Mouse (Mus musculus): Measurements from ENCODE around the gene Tmod1. TPM values are rescaled to one million over a fixed set of nuclear protein-coding genes. Genes with fewer than 3 reads are reported as not detected.

Gene Tmod1
- polyA plus RNA-seq, 1 experiment: 22.3 TPM

DNA sequence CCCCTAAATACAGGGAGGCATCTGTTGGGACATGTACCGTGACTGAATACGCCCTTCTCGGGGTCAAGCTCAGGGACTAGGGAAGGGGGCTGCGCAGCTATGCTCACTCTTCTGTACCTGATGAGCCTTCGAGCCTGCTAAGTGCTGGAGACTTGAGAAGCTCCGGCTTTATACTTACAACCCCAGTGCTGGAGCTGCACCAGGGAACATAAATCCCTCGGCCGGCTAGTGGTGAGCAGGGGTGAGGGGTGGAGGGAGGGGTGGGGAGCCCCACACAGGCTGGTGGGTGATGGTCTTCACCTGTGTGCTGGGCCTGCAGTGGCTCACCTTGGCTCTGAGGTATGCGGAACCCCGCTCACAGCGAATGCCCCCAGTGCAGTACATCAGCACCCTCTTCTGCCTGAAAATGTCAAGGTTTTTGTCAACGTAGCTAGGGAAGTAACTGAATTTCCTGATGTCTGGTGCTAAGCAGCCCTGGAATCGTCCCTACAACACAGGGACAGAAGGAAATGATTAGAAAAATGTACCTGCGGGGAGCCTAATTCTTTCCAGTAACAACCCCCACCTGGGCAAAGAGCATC, 80.9 kb downstream of the Tmod1 start:
- H3K4me3 ChIP-seq (replicated peaks; ENCODE audit: extremely low read depth, low read depth, low read length): no peak overlapping the region
- no peaks in the 10 kb centered on the region for H3K4me1 ChIP-seq (ENCODE audit: control insufficient read depth, insufficient read depth, low read length)
- 94% methylated on average over 14 of the region's 14 CpGs for WGBS
- DNase-seq: no peak
- no peak for TF ChIP-seq CTCF (IDR thresholded peaks at IDR 0.05; ENCODE audit: insufficient read depth, low read length)
- TF ChIP-seq POLR2A (IDR thresholded peaks at IDR 0.05; ENCODE audit: borderline replicate concordance, extremely low read depth, low read depth, low read length): no peak

DNA sequence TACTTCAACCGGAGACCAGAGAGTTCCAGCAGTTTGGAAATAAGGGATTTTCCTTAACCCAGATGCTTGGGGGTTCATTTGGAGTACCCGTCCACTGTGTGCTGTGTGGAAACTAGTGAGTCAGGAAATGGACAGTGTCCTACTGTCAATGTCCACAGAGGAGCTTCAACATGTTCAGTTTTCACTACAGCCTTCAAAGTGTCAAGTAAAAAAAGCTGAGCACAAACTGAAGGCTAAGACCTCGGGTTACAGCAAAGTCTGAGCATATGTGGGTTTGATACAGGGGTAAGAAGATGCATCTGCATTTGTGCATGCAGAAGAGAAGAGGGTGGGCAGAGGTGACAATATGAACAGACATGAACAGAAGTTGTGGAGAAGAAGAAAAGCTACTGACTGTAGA, 82.0 kb downstream of the Tmod1 start:
- H3K4me1 ChIP-seq (ENCODE audit: control insufficient read depth, insufficient read depth, low read length): no peaks in the 10 kb centered on the region
- 88% methylated on average over 3 of the region's 3 CpGs for WGBS
- DNase-seq: no peak
- H3K4me3 ChIP-seq (replicated peaks; ENCODE audit: extremely low read depth, low read depth, low read length): no peak overlapping the region
- TF ChIP-seq POLR2A (IDR thresholded peaks at IDR 0.05; ENCODE audit: borderline replicate concordance, extremely low read depth, low read depth, low read length) (no peak), CTCF (IDR thresholded peaks at IDR 0.05; ENCODE audit: insufficient read depth, low read length) (no peak)

DNA sequence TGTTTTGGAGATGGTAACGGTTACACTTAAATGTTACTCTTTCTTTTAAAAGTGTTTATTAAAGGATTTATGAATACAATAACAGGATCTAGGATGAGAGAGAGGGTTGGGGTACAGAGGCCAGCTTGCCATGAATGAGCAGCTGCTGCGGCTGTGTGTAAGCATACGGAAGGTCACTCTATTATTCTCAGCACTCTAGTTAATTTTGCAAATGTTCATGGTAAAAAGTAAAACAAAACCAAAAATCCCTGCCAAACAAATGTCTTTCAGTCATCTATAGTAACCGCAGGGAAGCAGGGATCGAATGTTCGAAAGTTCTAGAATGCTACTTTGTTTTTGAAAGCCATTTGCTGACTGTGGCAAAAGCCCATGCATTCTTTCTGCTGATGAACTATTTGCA, 84.6 kb downstream of the Tmod1 start:
- no peak for TF ChIP-seq POLR2A (IDR thresholded peaks at IDR 0.05; ENCODE audit: borderline replicate concordance, extremely low read depth, low read depth, low read length)
- no peak for TF ChIP-seq CTCF (IDR thresholded peaks at IDR 0.05; ENCODE audit: insufficient read depth, low read length)
- no peaks in the 10 kb centered on the region for H3K4me1 ChIP-seq (ENCODE audit: control insufficient read depth, insufficient read depth, low read length)
- no peak for DNase-seq
- 80% methylated on average over 6 of the region's 6 CpGs for WGBS
- H3K4me3 ChIP-seq (replicated peaks; ENCODE audit: extremely low read depth, low read depth, low read length): no peak overlapping the region

DNA sequence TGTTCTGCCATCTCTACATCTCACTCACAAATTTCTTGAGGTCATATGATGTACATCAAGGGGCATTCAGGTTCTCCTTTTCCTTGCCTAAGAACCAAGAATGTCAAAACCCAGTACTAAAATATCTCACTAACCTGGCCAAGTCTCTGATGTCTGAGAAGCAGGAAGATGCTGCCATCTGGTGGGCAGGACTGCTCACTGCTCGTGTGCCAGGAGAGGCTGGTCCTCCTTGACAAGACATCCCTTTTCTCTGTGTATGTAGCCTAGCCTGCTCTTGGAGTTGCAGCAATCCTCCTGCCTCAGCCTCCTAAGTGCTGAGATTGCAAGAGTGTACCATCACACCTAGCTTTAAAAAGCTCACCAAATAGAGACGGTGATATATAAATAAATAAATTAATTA, 87.8 kb downstream of the Tmod1 start:
- 45% methylated on average over 2 of the region's 2 CpGs for WGBS
- DNase-seq: peak; percentile 57
- Histone ChIP-seq H3K4me1 (ENCODE audit: control insufficient read depth, insufficient read depth, low read length) (no peaks in the 10 kb centered on the region), H3K4me3 (replicated peaks; ENCODE audit: extremely low read depth, low read depth, low read length) (no peak overlapping the region)
- TF ChIP-seq CTCF (IDR thresholded peaks at IDR 0.05; ENCODE audit: insufficient read depth, low read length): peak; percentile 99
- TF ChIP-seq POLR2A (IDR thresholded peaks at IDR 0.05; ENCODE audit: borderline replicate concordance, extremely low read depth, low read depth, low read length): no peak

- DNase-seq: no peak
- Histone ChIP-seq H3K4me3 (replicated peaks; ENCODE audit: extremely low read depth, low read depth, low read length) (no peak overlapping the region), H3K4me1 (ENCODE audit: control insufficient read depth, insufficient read depth, low read length) (no peaks in the 10 kb centered on the region)
- TF ChIP-seq POLR2A (IDR thresholded peaks at IDR 0.05; ENCODE audit: borderline replicate concordance, extremely low read depth, low read depth, low read length): no peak
- TF ChIP-seq CTCF (IDR thresholded peaks at IDR 0.05; ENCODE audit: insufficient read depth, low read length): no peak
- WGBS: 89% methylated on average over 8 of the region's 8 CpGs
These were observed 90.7 kb downstream of the Tmod1 start for GRCm38 (mm10) chr4:46129311-46130004.

GRCm38 (mm10) chr4:46130221-46130620, 91.5 kb downstream of the Tmod1 start:
- 66% methylated on average over 3 of the region's 3 CpGs for WGBS
- TF ChIP-seq POLR2A (IDR thresholded peaks at IDR 0.05; ENCODE audit: borderline replicate concordance, extremely low read depth, low read depth, low read length) (no peak), CTCF (IDR thresholded peaks at IDR 0.05; ENCODE audit: insufficient read depth, low read length) (peak; percentile 66)
- DNase-seq: peak; percentile 50
- H3K4me3 ChIP-seq (replicated peaks; ENCODE audit: extremely low read depth, low read depth, low read length): no peak overlapping the region
- H3K4me1 ChIP-seq (ENCODE audit: control insufficient read depth, insufficient read depth, low read length): no peaks in the 10 kb centered on the region

- TF ChIP-seq CTCF (IDR thresholded peaks at IDR 0.05; ENCODE audit: insufficient read depth, low read length): no peak
- TF ChIP-seq POLR2A (IDR thresholded peaks at IDR 0.05; ENCODE audit: borderline replicate concordance, extremely low read depth, low read depth, low read length): no peak
- 87% methylated on average over 6 of the region's 6 CpGs for WGBS
- H3K4me3 ChIP-seq (replicated peaks; ENCODE audit: extremely low read depth, low read depth, low read length): no peak overlapping the region
- DNase-seq: no peak
- H3K4me1 ChIP-seq (ENCODE audit: control insufficient read depth, insufficient read depth, low read length): no peaks in the 10 kb centered on the region
These were observed 93.1 kb downstream of the Tmod1 start for GRCm38 (mm10) chr4:46131791-46132190.

- TF ChIP-seq CTCF (IDR thresholded peaks at IDR 0.05; ENCODE audit: insufficient read depth, low read length): no peak
- no peak for TF ChIP-seq POLR2A (IDR thresholded peaks at IDR 0.05; ENCODE audit: borderline replicate concordance, extremely low read depth, low read depth, low read length)
- peak overlapping the region; percentile 99 for H3K4me3 ChIP-seq (replicated peaks; ENCODE audit: extremely low read depth, low read depth, low read length)
- DNase-seq: no peak
- 3% methylated on average over 17 of the region's 17 CpGs for WGBS
- H3K4me1 ChIP-seq (ENCODE audit: control insufficient read depth, insufficient read depth, low read length): peaks cover 3% of the 10 kb centered on the region; the same call in 1 of the 2 replicates
These were observed 99.0 kb downstream of the Tmod1 start for GRCm38 (mm10) chr4:46137629-46138286.

GRCm38 (mm10) chr4:46138287-46139222, 99.8 kb downstream of the Tmod1 start, which contains the start of the genes Ncbp1 and Tstd2:
Gene Ncbp1, plus strand, starts transcription at chr4:46138613.
Gene Tstd2, minus strand, starts transcription at chr4:46138694.
- TF ChIP-seq POLR2A (IDR thresholded peaks at IDR 0.05; ENCODE audit: borderline replicate concordance, extremely low read depth, low read depth, low read length) (peak; percentile 78; the same call in 1 of the 2 replicates), CTCF (IDR thresholded peaks at IDR 0.05; ENCODE audit: insufficient read depth, low read length) (no peak)
- H3K4me1 ChIP-seq (ENCODE audit: control insufficient read depth, insufficient read depth, low read length): peaks cover 3% of the 10 kb centered on the region; the same call in 1 of the 2 replicates
- H3K4me3 ChIP-seq (replicated peaks; ENCODE audit: extremely low read depth, low read depth, low read length): peak within 1 kb of the TSS; percentile 99
- DNase-seq: peak; percentile 95
- WGBS: under 1% methylated on average over 90 of the region's 90 CpGs

Measured in lung, adult 2 months (tissue).